Mouse (Mus musculus): ENCODE data around the gene Ciita. TPM values are rescaled to one million over a fixed set of nuclear protein-coding genes. Genes with fewer than 3 reads are reported as not detected.

The Ciita gene
- polyA plus RNA-seq, 1 experiment from 2014 or later, result 0.83 TPM

DNA sequence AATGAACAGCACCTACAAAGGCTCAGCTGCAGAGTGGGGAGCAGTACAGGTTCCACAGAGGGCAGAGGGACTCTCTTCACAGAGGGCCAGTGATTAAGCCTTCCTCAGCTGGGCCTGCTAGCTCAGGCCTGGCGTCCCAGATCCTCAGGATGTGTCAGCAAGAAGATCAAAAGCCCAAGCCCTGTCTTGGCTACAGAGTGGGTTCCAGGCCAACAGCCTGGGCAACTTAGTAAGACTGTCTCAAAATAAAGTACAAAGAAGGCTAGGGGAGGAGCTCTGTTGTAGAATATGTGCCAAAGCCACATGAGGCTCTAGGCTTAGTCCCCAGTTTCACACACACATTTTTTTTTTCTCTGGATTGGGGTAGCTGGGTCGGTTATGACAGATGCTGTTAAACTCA, 95.1 kb downstream of the Ciita start:
- Histone ChIP-seq H3K27me3 (no peaks in the 10 kb centered on the region), H3K4me3 (no peak overlapping the region), H3K4me2 (no peak overlapping the region), H3K9ac (no peak overlapping the region), H3K9me3 (no peaks in the 10 kb centered on the region), H3K27ac (no peak overlapping the region), H3K4me1 (replicated peaks) (no peaks in the 10 kb centered on the region), H3K36me3 (peaks cover 95% of the 10 kb centered on the region)
- 83% methylated on average over 2 of the region's 2 CpGs for WGBS
- ATAC-seq (ENCODE audit: low FRiP score), result no peak

DNA sequence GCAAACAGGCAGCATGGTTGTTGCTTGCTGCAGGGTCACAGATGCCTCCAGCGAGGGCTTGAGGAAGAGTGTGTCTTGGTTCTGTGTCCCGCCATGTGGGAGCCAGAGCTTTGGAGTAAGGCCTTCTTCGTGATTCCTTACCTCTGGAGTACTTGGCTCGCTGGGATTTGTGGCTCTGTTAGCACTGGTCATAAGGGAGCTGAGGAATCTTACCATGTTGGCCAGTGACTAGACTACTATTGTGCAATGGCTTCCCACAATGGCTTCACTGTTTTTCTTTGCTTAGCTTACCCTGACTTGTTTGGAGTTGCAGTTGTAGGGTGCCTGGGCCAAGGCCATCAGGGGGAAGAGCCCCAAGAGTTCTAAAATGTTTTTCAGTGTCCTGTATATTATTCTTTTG, 96.1 kb downstream of the Ciita start:
- H3K4me2 ChIP-seq, result no peak overlapping the region
- whole genome bisulfite sequencing, result 92% methylated on average over 4 of the region's 4 CpGs
- no peak overlapping the region for H3K4me3 ChIP-seq
- peaks cover 95% of the 10 kb centered on the region for H3K36me3 ChIP-seq
- H3K9me3 ChIP-seq, result no peaks in the 10 kb centered on the region
- no peaks in the 10 kb centered on the region for H3K4me1 ChIP-seq (replicated peaks)
- H3K27ac ChIP-seq, result no peak overlapping the region
- ATAC-seq (ENCODE audit: low FRiP score), result no peak
- no peak overlapping the region for H3K9ac ChIP-seq
- no peaks in the 10 kb centered on the region for H3K27me3 ChIP-seq

DNA sequence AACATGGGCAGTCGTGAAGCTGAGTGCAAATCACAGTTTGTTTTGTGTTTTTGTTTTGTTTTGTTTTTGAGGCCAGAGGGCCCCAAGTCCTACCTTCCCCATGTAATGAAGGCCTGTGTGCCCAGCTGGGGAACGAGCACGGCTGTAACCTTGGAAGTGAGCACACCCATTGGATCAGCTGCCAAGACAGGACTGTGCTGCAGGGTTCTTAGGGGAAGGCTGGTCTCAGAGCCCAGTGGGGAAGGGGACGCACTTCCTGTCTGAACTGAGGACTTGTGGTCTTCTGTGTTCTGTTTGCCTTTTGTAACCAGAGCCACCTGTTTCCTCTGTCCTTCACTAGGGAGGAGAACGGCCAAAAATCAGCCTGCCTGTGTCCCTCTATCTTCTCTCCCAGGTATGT, 97.7 kb downstream of the Ciita start:
- peaks cover 96% of the 10 kb centered on the region for H3K36me3 ChIP-seq
- H3K4me1 ChIP-seq (replicated peaks), result no peaks in the 10 kb centered on the region
- no peak overlapping the region for H3K4me3 ChIP-seq
- no peak for ATAC-seq (ENCODE audit: low FRiP score)
- no peaks in the 10 kb centered on the region for H3K27me3 ChIP-seq
- no peak overlapping the region for H3K27ac ChIP-seq
- H3K9ac ChIP-seq, result 0 out of 2 replicates have a peak overlapping the region, but pooled peaks have one; percentile 0
- no peak overlapping the region for H3K4me2 ChIP-seq
- no peaks in the 10 kb centered on the region for H3K9me3 ChIP-seq
- WGBS, result 84% methylated on average over 5 of the region's 5 CpGs

Other genes starting within 250 kb of the Ciita start
- 7.4 and 7.8 TPM in 2 replicates for gene Emp2, start 166.1 kb upstream of the Ciita start, polyA plus RNA-seq (2015; fragmentation: Nextera tagmentation; extraction: Ambion mirVana)
- 5.4 and 6.0 TPM in 2 replicates for gene Tekt5, start 84.6 kb upstream of the Ciita start, polyA plus RNA-seq (2015; fragmentation: Nextera tagmentation; extraction: Ambion mirVana)
- gene Nubp1, start 68.1 kb upstream of the Ciita start, polyA plus RNA-seq (2015; fragmentation: Nextera tagmentation; extraction: Ambion mirVana), result 45.3 and 49.2 TPM in 2 replicates
- gene Tvp23a, start 32.7 kb upstream of the Ciita start, polyA plus RNA-seq (2015; fragmentation: Nextera tagmentation; extraction: Ambion mirVana), result 43.1 and 47.3 TPM in 2 replicates
- 15.5 and 18.0 TPM in 2 replicates for gene Dexi, start 63.0 kb downstream of the Ciita start, polyA plus RNA-seq (2015; fragmentation: Nextera tagmentation; extraction: Ambion mirVana)
- 69.7 and 71.6 TPM in 2 replicates for gene Clec16a, start 65.3 kb downstream of the Ciita start, polyA plus RNA-seq (2015; fragmentation: Nextera tagmentation; extraction: Ambion mirVana)

Data from hindbrain, embryonic 13.5 days (tissue).